Mouse (Mus musculus): Measurements from ENCODE around the gene Scgb1b17. TPM values are rescaled to one million over a fixed set of nuclear protein-coding genes. Genes with fewer than 3 reads are reported as not detected.
"Not testable (repeated sequence)": the region's sequence is repeated elsewhere in the genome, so short reads cannot be mapped to it uniquely, and the experiment has no call there.

The Scgb1b17 gene
- polyA plus RNA-seq (2014; fragmentation: Nextera tagmentation; extraction: Ambion mirVana) = not detected in 2 replicates

- not testable (repeated sequence) for H3K9me3 ChIP-seq (replicated peaks; ENCODE audit: control insufficient read depth, low read length); H3K27me3 ChIP-seq (ENCODE audit: control insufficient read depth, insufficient read depth, low read length); ATAC-seq (replicated peaks; ENCODE audit: insufficient number of reproducible peaks, low FRiP score, low TSS enrichment); H3K4me2 ChIP-seq; H3K36me3 ChIP-seq (ENCODE audit: control insufficient read depth, insufficient read depth, low read length); H3K9ac ChIP-seq (ENCODE audit: low read depth, low read length); H3K4me1 ChIP-seq (ENCODE audit: control insufficient read depth, insufficient read depth, low read length); H3K27ac ChIP-seq (ENCODE audit: low read depth, low read length); H3K4me3 ChIP-seq (ENCODE audit: low read depth, low read length)
These were observed at the start of gene Scgb1b17 for GRCm38 (mm10) chr7:33063149-33063548. Scgb1b17 (plus strand) TSS chr7:33063449.

- H3K4me2 ChIP-seq; H3K9ac ChIP-seq (ENCODE audit: low read depth, low read length); H3K9me3 ChIP-seq (replicated peaks; ENCODE audit: control insufficient read depth, low read length); H3K27me3 ChIP-seq (ENCODE audit: control insufficient read depth, insufficient read depth, low read length); H3K4me1 ChIP-seq (ENCODE audit: control insufficient read depth, insufficient read depth, low read length); H3K27ac ChIP-seq (ENCODE audit: low read depth, low read length); H3K4me3 ChIP-seq (ENCODE audit: low read depth, low read length); ATAC-seq (replicated peaks; ENCODE audit: insufficient number of reproducible peaks, low FRiP score, low TSS enrichment); H3K36me3 ChIP-seq (ENCODE audit: control insufficient read depth, insufficient read depth, low read length): not testable (repeated sequence)
These were observed 6.8 kb upstream of the Scgb1b17 start, which contains the start of gene Scgb2b17 for GRCm38 (mm10) chr7:33056461-33056860. Scgb2b17 (minus strand) TSS chr7:33056561.

Other genes with a start within 250 kb of the Scgb1b17 start
- not detected in 2 replicates for gene Scgb2b15, start 233.8 kb upstream of the Scgb1b17 start, polyA plus RNA-seq (2014; fragmentation: Nextera tagmentation; extraction: Ambion mirVana)
- gene Scgb1b15, start 226.9 kb upstream of the Scgb1b17 start, polyA plus RNA-seq (2014; fragmentation: Nextera tagmentation; extraction: Ambion mirVana) = not detected in 2 replicates
- not detected in 2 replicates for gene Scgb2b17, start 6.9 kb upstream of the Scgb1b17 start, polyA plus RNA-seq (2014; fragmentation: Nextera tagmentation; extraction: Ambion mirVana)
- gene Scgb2b18, start 110.4 kb downstream of the Scgb1b17 start, polyA plus RNA-seq (2014; fragmentation: Nextera tagmentation; extraction: Ambion mirVana) = not detected in 2 replicates
- not detected in 2 replicates for gene Scgb1b18, start 122.1 kb downstream of the Scgb1b17 start, polyA plus RNA-seq (2014; fragmentation: Nextera tagmentation; extraction: Ambion mirVana)
- not detected in 2 replicates for gene Scgb2b19, start 216.9 kb downstream of the Scgb1b17 start, polyA plus RNA-seq (2014; fragmentation: Nextera tagmentation; extraction: Ambion mirVana)
- gene Scgb1b19, start 223.8 kb downstream of the Scgb1b17 start, polyA plus RNA-seq (2014; fragmentation: Nextera tagmentation; extraction: Ambion mirVana) = not detected in 2 replicates

Measured in heart, embryonic 11.5 days (tissue).